Mouse (Mus musculus): ENCODE data around the gene Smdt1.

DNA sequence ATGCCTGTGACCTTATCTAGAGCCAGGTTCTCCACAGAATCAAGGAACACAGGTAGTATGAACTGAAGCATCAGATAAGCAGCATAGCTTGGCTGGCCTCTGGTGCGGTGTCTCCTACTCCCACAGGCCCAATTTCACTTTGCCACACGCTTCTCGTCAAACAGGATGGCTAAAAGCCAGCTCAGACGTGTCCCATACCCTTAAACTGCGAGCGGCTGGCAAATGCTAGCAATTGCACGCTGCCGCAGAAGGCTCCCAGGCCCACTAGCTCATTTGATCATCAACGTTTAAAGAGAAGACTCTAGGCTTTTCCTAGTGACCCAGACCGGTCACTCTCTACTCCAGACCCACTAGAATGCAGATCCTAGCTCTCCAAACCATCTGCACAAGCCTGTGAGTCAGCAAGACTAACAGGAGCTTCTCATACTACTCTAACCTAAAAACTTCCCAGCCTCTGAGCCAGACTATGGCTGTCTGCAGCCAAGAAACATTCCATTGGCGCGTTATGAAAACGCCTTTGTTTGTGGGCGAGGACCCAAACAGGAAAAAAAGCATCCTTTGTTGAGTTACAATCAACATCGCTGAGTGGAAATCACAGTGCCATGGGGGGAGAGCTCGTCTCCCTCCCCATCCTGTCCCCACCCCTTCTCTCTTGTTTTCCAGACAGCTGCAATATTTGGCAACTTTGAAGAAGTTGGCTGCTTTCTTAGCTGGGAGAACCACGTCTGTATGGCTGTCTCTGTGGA, 37.8 kb downstream of the Smdt1 start:
- TF ChIP-seq CTCF (IDR thresholded peaks at IDR 0.05; ENCODE audit: extremely low read depth, insufficient read depth, insufficient read length, insufficient replicate concordance) (no peak), POLR2A (IDR thresholded peaks at IDR 0.05; ENCODE audit: low read depth, low read length) (no peak)
